Mouse (Mus musculus) limb, embryonic 10.5 days (tissue): Measurements from ENCODE around the gene Pdxp. TPM values are rescaled to one million over a fixed set of nuclear protein-coding genes. Genes with fewer than 3 reads are reported as not detected.

Experiments used
- DNase-seq: peaks from one replicate; pipeline ENCODE4 v3.0.0-alpha.2; 2017; ENCODE audit warnings: low spot score
- H3K27ac ChIP-seq: fragments of 300-500 bp; sonication (generic); 2 replicates; pipeline ENCODE4 v1.5.1; 2016; ENCODE audit warnings: mild to moderate bottlenecking
- H3K27me3 ChIP-seq: fragments of 300-500 bp; sonication (generic); 2 replicates; pipeline ENCODE4 v1.6.1; 2016; ENCODE audit warnings: low read depth, mild to moderate bottlenecking; ENCODE audit not compliant: poor library complexity, severe bottlenecking
- H3K36me3 ChIP-seq: fragments of 300-500 bp; sonication (generic); 2 replicates; pipeline ENCODE4 v1.6.1; 2016; ENCODE audit warnings: mild to moderate bottlenecking, moderate library complexity
- H3K4me1 ChIP-seq: fragments of 300-500 bp; sonication (generic); 2 replicates; pipeline ENCODE4 v1.6.1; 2016
- H3K4me3 ChIP-seq: fragments of 300-500 bp; sonication (generic); 2 replicates; pipeline ENCODE4 v1.5.1; 2016; ENCODE audit warnings: mild to moderate bottlenecking, moderate library complexity
- H3K9me3 ChIP-seq: fragments of 300-500 bp; sonication (generic); replicated peaks from 2 replicates; pipeline ENCODE4 v1.6.1; 2016; ENCODE audit warnings: mild to moderate bottlenecking
- WGBS: fragments of 180-500 bp; shearing (Covaris S2); methylation state at CpG from one replicate; pipeline ENCODE4 v1.1.7; 2016; 5-methylcytosine and 5-hydroxymethylcytosine counted together
- polyA plus RNA-seq: library from polyadenylated mRNA; unstranded; fragments of >200 nt; fragmentation: Nextera tagmentation; extraction: Ambion mirVana; gene quantifications from 2 replicates; pipeline ENCODE4 v1.2.1, GENCODE M21; 2016

The Pdxp gene
- polyA plus RNA-seq, 1 experiment from 2014 or later = 37.1 TPM

- DNase-seq = no peak
These were observed 22.7 kb downstream of the Pdxp start for GRCm38 (mm10) chr15:78936403-78936802.

GRCm38 (mm10) chr15:78937311-78937710, 23.6 kb downstream of the Pdxp start:
- no peak for DNase-seq
- Histone ChIP-seq H3K4me3 (no peak overlapping the region), H3K4me1 (peaks cover 17% of the 10 kb centered on the region), H3K27ac (no peak overlapping the region), H3K36me3 (peaks cover 60% of the 10 kb centered on the region), H3K9me3 (no peaks in the 10 kb centered on the region), H3K27me3 (no peaks in the 10 kb centered on the region)
- 94% methylated on average over 10 of the region's 10 CpGs for WGBS

More at GRCm38 (mm10) chr15:78936403-78936802, 22.7 kb downstream of the Pdxp start:
- Histone ChIP-seq H3K27ac (peak overlapping the region; percentile 9; the same call in 1 of the 2 replicates), H3K27me3 (no peaks in the 10 kb centered on the region), H3K4me3 (peak overlapping the region; percentile 85), H3K4me1 (peaks cover 17% of the 10 kb centered on the region), H3K9me3 (no peaks in the 10 kb centered on the region), H3K36me3 (peaks cover 54% of the 10 kb centered on the region)
- 90% methylated on average over 12 of the region's 12 CpGs for WGBS

GRCm38 (mm10) chr15:78937963-78938362, 24.2 kb downstream of the Pdxp start:
- Histone ChIP-seq H3K27ac (no peak overlapping the region), H3K4me3 (no peak overlapping the region), H3K9me3 (no peaks in the 10 kb centered on the region), H3K27me3 (no peaks in the 10 kb centered on the region), H3K36me3 (peaks cover 60% of the 10 kb centered on the region), H3K4me1 (peaks cover 23% of the 10 kb centered on the region)
- 96% methylated on average over 2 of the region's 2 CpGs for WGBS
- DNase-seq = no peak

- Histone ChIP-seq H3K36me3 (peaks cover 60% of the 10 kb centered on the region), H3K9me3 (no peaks in the 10 kb centered on the region), H3K4me1 (peaks cover 23% of the 10 kb centered on the region), H3K27me3 (no peaks in the 10 kb centered on the region), H3K27ac (no peak overlapping the region), H3K4me3 (no peak overlapping the region)
- WGBS = 93% methylated on average over 13 of the region's 13 CpGs
- no peak for DNase-seq
These were observed 26.6 kb downstream of the Pdxp start for GRCm38 (mm10) chr15:78940325-78940724.

GRCm38 (mm10) chr15:78942663-78943062, 28.9 kb downstream of the Pdxp start:
- H3K27ac ChIP-seq = peak overlapping the region; percentile 80
- no peaks in the 10 kb centered on the region for H3K27me3 ChIP-seq
- DNase-seq = peak; percentile 89
- 4% methylated on average over 9 of the region's 9 CpGs for WGBS
- peaks cover 45% of the 10 kb centered on the region for H3K36me3 ChIP-seq
- peaks cover 15% of the 10 kb centered on the region for H3K4me1 ChIP-seq
- H3K9me3 ChIP-seq = no peaks in the 10 kb centered on the region
- peak overlapping the region; percentile 47 for H3K4me3 ChIP-seq

GRCm38 (mm10) chr15:78946232-78946631, 32.5 kb downstream of the Pdxp start:
- no peak for DNase-seq
- peaks cover 30% of the 10 kb centered on the region for H3K36me3 ChIP-seq
- H3K27ac ChIP-seq = no peak overlapping the region
- 95% methylated on average over 7 of the region's 7 CpGs for WGBS
- no peaks in the 10 kb centered on the region for H3K9me3 ChIP-seq
- peaks cover 30% of the 10 kb centered on the region for H3K4me1 ChIP-seq
- H3K27me3 ChIP-seq = no peaks in the 10 kb centered on the region
- no peak overlapping the region for H3K4me3 ChIP-seq

- Histone ChIP-seq H3K27me3 (no peaks in the 10 kb centered on the region), H3K27ac (peak within 1 kb of the TSS; percentile 88), H3K4me3 (peak within 1 kb of the TSS; percentile 65), H3K36me3 (peaks cover 35% of the 10 kb centered on the region), H3K4me1 (peaks cover 27% of the 10 kb centered on the region), H3K9me3 (no peaks in the 10 kb centered on the region)
- under 1% methylated on average over 24 of the region's 24 CpGs for WGBS
- peak; percentile 88 for DNase-seq
These were observed 33.9 kb downstream of the Pdxp start, which contains the start of gene Triobp for GRCm38 (mm10) chr15:78947657-78948056. Gene Triobp (plus strand): TSS chr15:78947724.

- Histone ChIP-seq H3K27ac (peak overlapping the region; percentile 88), H3K9me3 (no peaks in the 10 kb centered on the region), H3K36me3 (peaks cover 41% of the 10 kb centered on the region), H3K4me3 (peak overlapping the region; percentile 65), H3K4me1 (peaks cover 21% of the 10 kb centered on the region), H3K27me3 (no peaks in the 10 kb centered on the region)
- 6% methylated on average over 11 of the region's 11 CpGs for WGBS
- DNase-seq = peak; percentile 47
These were observed 34.5 kb downstream of the Pdxp start for GRCm38 (mm10) chr15:78948152-78948725.

- H3K4me3 ChIP-seq = peak overlapping the region; percentile 65
- WGBS = 97% methylated on average over 3 of the region's 3 CpGs
- H3K4me1 ChIP-seq = peaks cover 20% of the 10 kb centered on the region
- peaks cover 48% of the 10 kb centered on the region for H3K36me3 ChIP-seq
- no peaks in the 10 kb centered on the region for H3K9me3 ChIP-seq
- peak overlapping the region; percentile 88; the same call in 1 of the 2 replicates for H3K27ac ChIP-seq
- no peak for DNase-seq
- H3K27me3 ChIP-seq = no peaks in the 10 kb centered on the region
These were observed 35.2 kb downstream of the Pdxp start for GRCm38 (mm10) chr15:78948883-78949282.

GRCm38 (mm10) chr15:78955663-78956062, 41.9 kb downstream of the Pdxp start:
- Histone ChIP-seq H3K9me3 (no peaks in the 10 kb centered on the region), H3K27me3 (no peaks in the 10 kb centered on the region), H3K4me3 (no peak overlapping the region), H3K4me1 (peaks cover 14% of the 10 kb centered on the region), H3K27ac (no peak overlapping the region), H3K36me3 (peaks cover 89% of the 10 kb centered on the region)
- 75% methylated on average over 3 of the region's 3 CpGs for WGBS
- no peak for DNase-seq

GRCm38 (mm10) chr15:78956351-78956750, 42.6 kb downstream of the Pdxp start:
- Histone ChIP-seq H3K27me3 (no peaks in the 10 kb centered on the region), H3K9me3 (no peaks in the 10 kb centered on the region), H3K27ac (peak overlapping the region; percentile 67; the same call in 1 of the 2 replicates), H3K4me1 (peaks cover 14% of the 10 kb centered on the region), H3K36me3 (peaks cover 89% of the 10 kb centered on the region), H3K4me3 (no peak overlapping the region)
- WGBS = 64% methylated on average over 4 of the region's 4 CpGs
- DNase-seq = no peak

- H3K4me3 ChIP-seq = no peak overlapping the region; the same call in 1 of the 2 replicates
- DNase-seq = peak; percentile 41
- peak overlapping the region; percentile 67 for H3K27ac ChIP-seq
- H3K27me3 ChIP-seq = no peaks in the 10 kb centered on the region
- peaks cover 89% of the 10 kb centered on the region for H3K36me3 ChIP-seq
- H3K4me1 ChIP-seq = peaks cover 14% of the 10 kb centered on the region
- WGBS = 46% methylated on average over 15 of the region's 15 CpGs
- no peaks in the 10 kb centered on the region for H3K9me3 ChIP-seq
These were observed 43.3 kb downstream of the Pdxp start for GRCm38 (mm10) chr15:78957021-78957420.

GRCm38 (mm10) chr15:78959537-78959936, 45.8 kb downstream of the Pdxp start:
- 88% methylated on average over 11 of the region's 11 CpGs for WGBS
- Histone ChIP-seq H3K4me3 (no peak overlapping the region), H3K36me3 (peaks cover 83% of the 10 kb centered on the region)

More at GRCm38 (mm10) chr15:78959537-78959936, 45.8 kb downstream of the Pdxp start:
- DNase-seq = no peak
- H3K9me3 ChIP-seq = no peaks in the 10 kb centered on the region
- H3K27me3 ChIP-seq = no peaks in the 10 kb centered on the region
- peaks cover 19% of the 10 kb centered on the region for H3K4me1 ChIP-seq
- no peak overlapping the region for H3K27ac ChIP-seq
